Mouse (Mus musculus) brain, embryonic 14.5 days (tissue): ENCODE results near the gene Rai1.

ENCODE experiments used
- CTCF ChIP-seq: fragments of 200-500 bp; IDR thresholded peaks from 2 replicates; pipeline ENCODE4 v1.5.1; 2012; ENCODE audit warnings: inconsistent platforms, mild to moderate bottlenecking, moderate library complexity, borderline replicate concordance; ENCODE audit not compliant: insufficient read depth, insufficient read length; ENCODE audit errors: extremely low read depth
- POLR2A ChIP-seq: fragments of 200-500 bp; IDR thresholded peaks from 2 replicates; pipeline ENCODE4 v1.6.1; 2012; ENCODE audit warnings: mild to moderate bottlenecking, inconsistent platforms, borderline replicate concordance; ENCODE audit not compliant: poor library complexity, insufficient read depth, insufficient read length, severe bottlenecking; ENCODE audit errors: extremely low read depth

DNA sequence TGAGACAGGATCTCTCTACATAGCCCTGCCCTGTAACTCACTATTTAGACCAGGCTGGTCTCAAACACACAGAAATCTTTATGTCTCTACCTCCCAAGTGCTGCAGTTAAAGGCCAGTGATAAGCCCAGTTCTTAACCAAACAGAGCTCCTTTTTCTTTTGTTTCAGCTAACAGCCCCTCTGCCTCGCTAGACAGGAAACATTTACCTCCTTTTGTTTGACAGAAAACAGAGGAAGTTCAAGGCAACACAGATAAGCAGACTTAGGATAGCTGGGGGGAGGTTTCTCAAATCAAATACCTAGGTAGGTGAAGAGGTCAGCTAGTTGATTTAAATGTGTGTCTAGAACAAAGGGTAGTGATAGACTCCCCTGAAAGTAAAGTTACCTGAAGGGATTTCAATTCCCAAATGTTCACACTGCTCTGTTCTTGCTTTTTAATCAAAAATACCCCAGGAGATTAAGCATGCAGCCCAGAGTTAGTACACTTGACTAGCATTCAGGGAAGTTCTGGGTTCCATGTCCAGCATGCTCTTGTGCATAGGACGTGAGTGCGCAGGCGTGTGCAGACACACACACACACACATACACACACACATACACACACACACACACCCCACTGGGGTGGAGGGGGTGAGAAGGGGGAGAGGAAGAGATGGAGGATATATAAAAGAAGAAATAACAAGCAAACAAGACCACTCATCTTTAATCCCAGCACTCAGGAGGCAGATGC, 3.8 kb upstream of the Rai1 start:
- TF ChIP-seq POLR2A: no peak
- TF ChIP-seq CTCF: no peak
